Mouse (Mus musculus) midbrain, embryonic 13.5 days (tissue): Measurements from ENCODE around the gene Gas2l1. TPM values are rescaled to one million over a fixed set of nuclear protein-coding genes. Genes with fewer than 3 reads are reported as not detected.

Source experiments
- ATAC-seq: fragments of 200-750 bp; cut with Nextera tagmentation; 2 replicates; pipeline ENCODE4 v1.8.0; 2017; ENCODE audit warnings: mild to moderate bottlenecking, moderate TSS enrichment, moderate library complexity
- H3K27ac ChIP-seq: fragments of 300-500 bp; sonication (generic); 2 replicates; pipeline ENCODE4 v1.5.1; 2015; ENCODE audit warnings: inconsistent platforms, mild to moderate bottlenecking, moderate library complexity
- H3K27me3 ChIP-seq: fragments of 300-500 bp; sonication (generic); 2 replicates; pipeline ENCODE4 v1.6.1; 2015; ENCODE audit warnings: mild to moderate bottlenecking, inconsistent platforms
- H3K36me3 ChIP-seq: fragments of 300-500 bp; sonication (generic); 2 replicates; pipeline ENCODE4 v1.6.1; 2015; ENCODE audit warnings: mild to moderate bottlenecking, inconsistent platforms
- H3K4me1 ChIP-seq: fragments of 300-500 bp; sonication (generic); replicated peaks from 2 replicates; pipeline ENCODE4 v1.6.1; 2015; ENCODE audit warnings: inconsistent platforms
- H3K4me2 ChIP-seq: fragments of 300-500 bp; sonication (generic); replicated peaks from 2 replicates; pipeline ENCODE4 v1.6.1; 2015; ENCODE audit warnings: moderate library complexity, mild to moderate bottlenecking, inconsistent platforms
- H3K4me3 ChIP-seq: fragments of 300-500 bp; sonication (generic); replicated peaks from 2 replicates; pipeline ENCODE4 v1.5.1; 2015; ENCODE audit warnings: mild to moderate bottlenecking, inconsistent platforms
- H3K9ac ChIP-seq: fragments of 300-500 bp; sonication (generic); replicated peaks from 2 replicates; pipeline ENCODE4 v1.6.1; 2015; ENCODE audit warnings: mild to moderate bottlenecking, inconsistent platforms
- H3K9me3 ChIP-seq: fragments of 300-500 bp; sonication (generic); 2 replicates; pipeline ENCODE4 v1.6.1; 2016; ENCODE audit warnings: mild to moderate bottlenecking, inconsistent platforms
- whole genome bisulfite sequencing: fragments of 180-500 bp; shearing (Covaris S2); methylation state at CpG from one replicate; pipeline ENCODE4 v1.1.7; 2015; 5-methylcytosine and 5-hydroxymethylcytosine counted together
- polyA plus RNA-seq: library from polyadenylated mRNA; unstranded; fragments of >200 nt; fragmentation: Nextera tagmentation; extraction: Ambion mirVana; gene quantifications from 2 replicates; pipeline ENCODE4 v1.2.1, GENCODE M21; 2015

Gas2l1 gene
- polyA plus RNA-seq, 1 experiment from 2014 or later: 20.9 TPM

DNA sequence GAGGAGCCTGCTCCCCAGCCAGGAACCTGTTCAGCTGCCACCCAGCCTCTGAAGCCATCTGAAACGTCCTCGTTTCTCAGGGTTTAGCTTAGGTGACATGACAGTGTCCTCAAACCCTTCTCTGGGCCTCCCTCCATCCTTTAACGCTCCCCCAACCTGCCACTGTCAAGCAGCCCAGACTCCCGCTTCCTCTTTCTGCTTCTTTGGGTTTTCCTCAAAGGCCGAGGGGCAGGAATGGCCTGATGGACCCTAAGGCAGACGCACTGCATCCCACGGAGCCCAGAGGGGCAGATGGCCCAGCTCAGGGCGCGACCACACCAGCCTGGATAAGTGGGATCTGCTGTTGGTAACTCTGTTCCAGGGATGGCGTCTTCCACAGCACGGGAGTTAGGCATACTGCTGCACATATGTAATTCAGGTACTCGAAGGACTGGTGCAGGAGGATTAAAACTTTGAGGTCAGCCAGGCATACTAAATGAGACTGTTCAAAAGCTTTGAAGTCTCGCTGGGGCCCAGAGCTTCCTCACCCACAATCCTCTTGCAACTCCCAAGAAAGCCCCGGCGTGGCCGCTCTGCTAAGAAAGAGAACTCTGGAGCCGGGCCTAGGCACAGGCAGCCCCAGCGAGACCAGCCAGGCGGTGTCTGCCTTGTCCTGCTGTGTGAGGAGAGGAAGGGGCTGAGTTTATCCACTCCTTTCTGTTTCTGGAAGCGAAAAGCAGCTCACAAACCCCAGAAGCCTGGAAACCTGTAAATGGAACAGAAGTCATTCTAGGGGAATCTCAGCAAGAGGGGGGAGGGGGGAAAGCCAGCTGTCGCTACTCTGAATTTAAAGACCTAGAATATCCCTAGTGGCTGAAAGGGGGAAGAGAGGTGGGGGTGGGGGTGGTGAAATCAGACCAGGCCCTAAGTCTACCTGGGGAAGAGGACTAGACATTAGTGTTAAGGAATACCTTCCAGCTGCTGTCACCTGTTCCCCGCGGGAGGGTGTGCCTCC lies 8.9 kb downstream of the Gas2l1 start:
- ATAC-seq: no peak
- peaks cover 49% of the 10 kb centered on the region for H3K4me1 ChIP-seq
- no peaks in the 10 kb centered on the region; the same call in 1 of the 2 replicates for H3K36me3 ChIP-seq
- H3K27me3 ChIP-seq: peaks cover 63% of the 10 kb centered on the region
- no peak overlapping the region for H3K27ac ChIP-seq
- H3K9me3 ChIP-seq: no peaks in the 10 kb centered on the region
- no peak overlapping the region for H3K4me3 ChIP-seq
- H3K9ac ChIP-seq: peak overlapping the region; percentile 5
- no peak overlapping the region for H3K4me2 ChIP-seq
- 15% methylated on average over 23 of the region's 23 CpGs for WGBS

DNA sequence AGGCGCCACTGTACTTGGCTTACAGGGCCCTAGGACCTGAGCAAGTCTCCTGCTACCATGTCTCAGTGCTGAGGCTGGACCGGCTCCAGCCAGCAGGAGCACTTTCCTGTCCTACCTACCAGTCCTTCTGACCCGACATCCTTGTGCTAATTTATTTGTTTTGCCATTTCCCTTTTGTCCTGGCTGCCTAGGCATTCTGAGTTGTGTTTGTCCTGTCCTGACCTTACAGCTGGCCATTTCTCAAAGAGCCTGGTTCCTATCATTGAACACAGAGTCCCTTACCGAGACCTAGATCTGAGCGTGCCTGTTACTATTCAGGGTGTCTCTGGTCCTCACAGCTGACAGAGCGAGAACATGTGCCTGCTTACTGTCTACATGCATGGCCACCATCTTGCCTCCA lies 10.3 kb downstream of the Gas2l1 start:
- no peak overlapping the region for H3K4me3 ChIP-seq
- H3K9me3 ChIP-seq: no peaks in the 10 kb centered on the region
- H3K36me3 ChIP-seq: no peaks in the 10 kb centered on the region
- H3K27ac ChIP-seq: no peak overlapping the region
- no peak overlapping the region for H3K4me2 ChIP-seq
- H3K27me3 ChIP-seq: peaks cover 50% of the 10 kb centered on the region
- 73% methylated on average over 6 of the region's 6 CpGs for WGBS
- ATAC-seq: no peak
- no peak overlapping the region for H3K9ac ChIP-seq
- H3K4me1 ChIP-seq: peaks cover 41% of the 10 kb centered on the region

DNA sequence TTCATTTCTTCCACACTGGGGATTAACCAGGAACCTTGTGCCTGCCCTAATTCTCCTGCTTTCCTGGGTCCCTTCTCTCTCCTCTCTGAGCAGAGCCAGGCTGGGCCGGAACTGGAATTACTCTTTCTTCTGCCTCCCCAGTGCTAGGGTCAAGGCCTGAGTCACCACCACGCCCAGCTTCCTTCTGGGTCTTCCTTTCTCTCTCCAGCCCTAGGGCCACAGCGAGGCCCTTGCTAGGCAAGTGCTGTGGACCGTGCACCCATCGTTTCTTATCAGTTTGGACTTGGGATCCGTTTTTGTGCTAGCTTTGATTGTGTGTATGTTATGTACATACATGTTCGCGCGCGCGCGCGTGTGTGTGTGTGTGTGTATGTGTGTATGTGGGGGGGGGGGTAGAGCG lies 11.0 kb downstream of the Gas2l1 start:
- H3K27ac ChIP-seq: no peak overlapping the region
- H3K9me3 ChIP-seq: no peaks in the 10 kb centered on the region
- no peak overlapping the region for H3K9ac ChIP-seq
- ATAC-seq: no peak
- peaks cover 35% of the 10 kb centered on the region for H3K4me1 ChIP-seq
- H3K4me3 ChIP-seq: no peak overlapping the region
- peaks cover 42% of the 10 kb centered on the region for H3K27me3 ChIP-seq
- no peak overlapping the region for H3K4me2 ChIP-seq
- H3K36me3 ChIP-seq: no peaks in the 10 kb centered on the region
- WGBS: 89% methylated on average over 14 of the region's 14 CpGs

DNA sequence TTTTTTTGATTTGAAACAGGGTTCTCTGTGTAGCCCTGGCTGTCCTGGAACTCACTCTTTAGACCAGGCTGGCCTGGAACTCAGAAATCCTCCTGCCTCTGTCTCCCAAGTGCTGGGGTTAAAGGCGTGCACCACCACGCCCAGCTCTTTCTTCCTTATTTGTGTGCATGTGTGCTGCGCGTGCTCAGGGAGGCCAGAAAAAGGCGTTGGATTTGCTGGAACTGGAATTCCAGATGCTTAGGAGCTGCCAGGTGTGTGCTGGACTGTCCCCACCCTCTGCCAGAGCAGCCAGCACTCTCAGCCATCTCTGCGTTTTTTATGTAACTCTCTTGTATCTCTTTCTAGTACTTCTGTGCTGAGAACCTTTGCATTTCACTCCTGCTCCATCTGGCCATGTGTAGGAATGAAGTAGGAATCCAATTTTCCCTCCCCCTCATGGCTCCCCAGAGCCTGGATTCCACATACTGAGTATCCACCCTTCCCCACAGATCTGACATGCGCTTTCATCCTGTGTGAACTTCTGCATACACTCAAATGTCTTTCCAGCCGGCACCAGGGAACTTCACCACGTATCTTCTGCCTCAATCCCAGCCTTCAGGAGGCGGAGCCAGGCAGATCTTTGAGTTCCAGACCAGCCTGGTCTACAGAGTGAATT lies 12.8 kb downstream of the Gas2l1 start:
- H3K9ac ChIP-seq: no peak overlapping the region
- peaks cover 21% of the 10 kb centered on the region for H3K4me1 ChIP-seq
- no peaks in the 10 kb centered on the region for H3K9me3 ChIP-seq
- WGBS: 81% methylated on average over 10 of the region's 10 CpGs
- no peaks in the 10 kb centered on the region for H3K36me3 ChIP-seq
- H3K27me3 ChIP-seq: peaks cover 24% of the 10 kb centered on the region
- H3K4me2 ChIP-seq: no peak overlapping the region
- H3K4me3 ChIP-seq: no peak overlapping the region
- no peak overlapping the region for H3K27ac ChIP-seq
- ATAC-seq: no peak

DNA sequence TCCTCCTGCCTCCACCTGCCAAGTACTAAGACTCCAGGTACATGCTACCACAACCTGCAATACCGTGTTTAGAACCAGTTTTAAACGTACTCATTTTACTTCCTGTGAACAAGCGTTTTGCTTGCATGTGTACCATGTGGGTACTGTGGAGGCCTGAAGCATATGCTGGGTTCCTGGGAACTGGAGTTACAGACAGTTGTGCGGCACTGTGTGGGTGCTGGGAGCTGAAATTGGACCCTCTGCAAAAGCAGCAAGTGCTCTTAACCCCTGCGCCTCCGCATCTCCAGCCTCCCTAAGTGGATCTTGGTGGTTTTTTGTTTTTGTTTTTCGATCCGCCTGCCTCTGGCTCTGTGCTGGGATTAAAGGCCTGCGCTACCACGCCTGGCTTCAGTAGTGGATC lies 13.5 kb downstream of the Gas2l1 start:
- H3K27me3 ChIP-seq: peaks cover 17% of the 10 kb centered on the region
- no peak overlapping the region for H3K27ac ChIP-seq
- H3K9me3 ChIP-seq: no peaks in the 10 kb centered on the region
- H3K9ac ChIP-seq: no peak overlapping the region
- H3K4me1 ChIP-seq: peaks cover 14% of the 10 kb centered on the region
- H3K4me2 ChIP-seq: no peak overlapping the region
- ATAC-seq: no peak
- no peaks in the 10 kb centered on the region for H3K36me3 ChIP-seq
- H3K4me3 ChIP-seq: no peak overlapping the region
- 79% methylated on average over 10 of the region's 10 CpGs for WGBS

DNA sequence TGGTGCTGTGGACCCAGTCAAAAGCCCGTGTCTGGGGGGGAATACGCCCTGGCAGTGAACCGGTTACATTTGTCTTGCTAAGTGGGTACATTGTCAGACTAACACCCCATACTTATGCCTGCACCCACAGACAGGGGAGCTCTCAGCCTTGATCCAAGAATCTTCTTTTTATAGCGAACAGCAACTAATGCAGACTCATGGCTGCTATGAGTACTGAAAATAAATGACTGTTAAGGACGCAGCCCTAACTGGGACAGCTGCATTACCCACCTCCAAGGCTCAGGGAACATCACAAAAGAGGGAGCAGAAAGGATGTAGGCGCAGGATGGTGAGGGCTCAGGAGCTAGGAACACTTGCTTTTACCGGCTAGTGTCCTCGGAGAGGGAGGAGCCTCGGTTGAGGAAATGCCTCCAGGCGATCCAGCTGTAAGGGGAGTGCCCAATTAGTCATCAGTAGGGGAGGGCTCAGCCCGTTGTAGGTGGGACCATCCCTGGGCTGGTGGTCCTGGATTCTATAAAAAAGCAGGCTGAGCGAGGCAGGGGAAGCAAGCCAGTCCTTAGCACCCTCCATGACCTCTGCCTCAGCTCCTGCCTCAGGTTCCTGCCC lies 18.7 kb downstream of the Gas2l1 start:
- Histone ChIP-seq H3K4me1 (no peaks in the 10 kb centered on the region), H3K4me3 (no peak overlapping the region), H3K9ac (no peak overlapping the region), H3K36me3 (peaks cover 18% of the 10 kb centered on the region), H3K27ac (no peak overlapping the region), H3K4me2 (no peak overlapping the region), H3K9me3 (no peaks in the 10 kb centered on the region), H3K27me3 (no peaks in the 10 kb centered on the region)
- WGBS: 52% methylated on average over 12 of the region's 12 CpGs
- no peak for ATAC-seq

DNA sequence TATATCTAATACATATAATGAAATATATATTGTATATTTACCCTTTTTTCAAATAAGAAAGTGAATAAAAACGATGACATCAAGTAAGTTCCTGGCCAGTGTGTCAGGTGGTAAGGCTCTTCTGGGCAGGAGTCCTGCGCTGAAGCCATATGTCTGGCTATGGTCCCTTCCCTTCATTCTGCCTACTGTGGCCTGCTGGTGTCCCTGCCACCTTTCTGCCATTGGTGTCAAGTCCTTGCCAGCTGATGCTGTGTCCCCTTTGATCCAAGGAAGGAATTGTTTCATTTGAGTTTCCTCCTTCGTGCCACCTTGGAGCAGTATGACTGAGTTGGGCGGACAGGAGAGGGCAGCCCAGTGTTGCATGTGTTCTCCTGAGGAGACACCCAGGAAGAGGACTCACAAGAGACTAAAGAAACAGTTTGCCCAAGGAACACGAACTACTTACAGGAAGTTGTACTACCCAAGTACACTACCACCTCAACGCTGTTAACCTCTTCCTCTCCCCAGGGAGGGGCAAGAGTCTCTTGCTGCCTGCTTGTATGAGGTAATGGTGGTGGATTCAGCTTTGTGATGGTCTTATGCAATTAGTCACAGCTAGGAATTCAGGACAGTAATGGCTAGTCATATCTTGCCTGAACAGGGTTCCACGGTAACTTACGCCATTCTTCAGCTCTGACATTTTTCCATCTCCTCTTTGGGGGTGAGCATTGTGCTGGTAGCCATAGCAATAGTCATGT lies 22.3 kb downstream of the Gas2l1 start:
- Histone ChIP-seq H3K27me3 (no peaks in the 10 kb centered on the region), H3K9me3 (no peaks in the 10 kb centered on the region), H3K9ac (no peak overlapping the region), H3K4me3 (no peak overlapping the region), H3K27ac (no peak overlapping the region), H3K4me2 (no peak overlapping the region), H3K36me3 (peaks cover 54% of the 10 kb centered on the region), H3K4me1 (no peaks in the 10 kb centered on the region)
- WGBS: 92% methylated on average over 8 of the region's 8 CpGs
- ATAC-seq: no peak

DNA sequence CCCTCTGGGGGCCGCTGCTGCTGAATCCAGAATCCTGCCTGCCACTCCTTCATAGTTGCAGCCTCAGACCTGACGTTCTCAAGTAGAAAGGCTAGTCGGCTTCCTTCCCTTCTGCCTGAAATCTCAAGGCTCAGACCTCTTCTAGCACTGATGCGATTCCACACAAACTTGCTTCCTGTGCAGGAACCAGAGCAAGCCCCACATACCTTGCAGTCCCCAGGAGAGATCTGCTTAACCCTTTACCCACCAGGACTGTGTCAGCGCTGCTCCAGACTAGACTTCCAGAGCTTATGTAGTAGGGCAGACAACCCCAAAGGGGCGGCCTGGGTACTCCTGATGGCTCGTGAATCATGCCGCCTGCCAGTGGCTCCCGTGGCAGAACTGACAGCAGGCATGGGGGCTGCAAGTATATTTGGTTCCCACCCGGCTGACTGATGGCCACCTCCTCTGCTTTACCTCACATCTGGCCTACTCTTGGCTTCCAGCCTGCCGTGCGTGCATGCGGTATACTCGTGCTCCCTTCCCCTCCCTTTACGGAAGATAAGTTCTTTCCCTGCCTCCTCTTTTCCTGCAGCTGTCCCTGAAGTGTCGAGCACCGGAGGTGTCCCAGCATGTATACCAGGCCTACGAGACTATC lies 23.9 kb downstream of the Gas2l1 start:
- H3K4me3 ChIP-seq: no peak overlapping the region
- ATAC-seq: no peak
- H3K9ac ChIP-seq: no peak overlapping the region
- 88% methylated on average over 18 of the region's 18 CpGs for WGBS
- H3K4me1 ChIP-seq: no peaks in the 10 kb centered on the region
- peaks cover 70% of the 10 kb centered on the region for H3K36me3 ChIP-seq
- H3K27me3 ChIP-seq: no peaks in the 10 kb centered on the region
- no peak overlapping the region for H3K4me2 ChIP-seq
- no peaks in the 10 kb centered on the region for H3K9me3 ChIP-seq
- no peak overlapping the region for H3K27ac ChIP-seq

DNA sequence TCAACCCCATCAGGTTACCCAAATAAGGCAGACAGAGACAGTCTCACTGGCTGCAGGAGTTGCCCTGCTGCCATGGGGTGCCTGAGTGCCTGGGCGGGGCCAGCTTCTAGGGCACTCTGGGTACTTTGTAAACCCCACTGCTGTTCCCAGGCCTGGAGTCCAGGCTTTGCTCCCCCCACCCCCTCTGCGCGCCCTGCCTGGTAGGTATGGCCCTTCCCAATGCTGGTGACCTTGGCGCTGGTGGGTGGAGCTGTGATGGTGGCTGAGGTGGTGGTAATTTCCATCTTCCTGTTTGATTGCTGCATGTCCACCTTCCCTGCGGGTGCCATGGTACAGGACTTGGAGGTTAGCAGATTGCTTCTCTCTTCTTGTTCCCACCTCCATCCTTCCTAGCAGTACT lies 24.5 kb downstream of the Gas2l1 start:
- ATAC-seq: no peak
- Histone ChIP-seq H3K27ac (no peak overlapping the region), H3K36me3 (peaks cover 76% of the 10 kb centered on the region), H3K9ac (no peak overlapping the region), H3K4me2 (no peak overlapping the region), H3K4me1 (no peaks in the 10 kb centered on the region), H3K27me3 (no peaks in the 10 kb centered on the region), H3K4me3 (no peak overlapping the region), H3K9me3 (no peaks in the 10 kb centered on the region)
- WGBS: 94% methylated on average over 5 of the region's 5 CpGs

DNA sequence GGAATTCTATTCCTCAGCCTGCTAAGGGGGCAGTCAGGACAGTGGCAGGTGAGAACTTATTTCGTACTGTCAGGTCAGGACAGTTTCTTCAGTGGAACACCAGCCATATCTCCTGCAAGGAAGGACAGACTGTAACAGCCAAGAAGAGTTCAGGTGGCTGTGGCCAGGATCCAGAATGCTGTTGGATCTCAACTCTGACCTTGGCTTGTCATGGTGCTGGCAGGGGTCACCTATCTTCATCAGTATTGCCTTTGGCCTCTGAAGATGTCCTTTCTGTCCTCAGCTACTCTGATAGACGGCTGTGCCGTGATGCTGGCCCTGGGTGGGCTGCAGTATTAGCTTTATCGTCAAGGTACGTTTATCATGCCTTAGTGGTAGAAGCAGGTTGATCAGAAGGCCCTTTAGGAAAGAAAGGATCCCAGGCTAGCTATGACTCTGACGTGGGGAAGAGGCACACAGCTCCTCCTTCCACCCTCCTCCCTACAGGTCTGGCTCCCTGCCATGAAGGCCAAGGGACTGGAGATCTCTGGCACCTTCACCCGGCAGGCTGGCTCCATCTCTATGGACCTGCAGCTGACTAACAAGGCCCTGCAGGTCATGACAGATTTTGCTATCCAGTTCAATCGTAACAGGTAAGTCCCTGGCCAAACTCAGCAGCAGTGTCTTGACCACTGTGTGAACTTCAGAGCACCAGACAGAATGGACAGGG lies 27.8 kb downstream of the Gas2l1 start:
- Histone ChIP-seq H3K9me3 (no peaks in the 10 kb centered on the region), H3K4me2 (no peak overlapping the region), H3K27ac (no peak overlapping the region), H3K9ac (no peak overlapping the region), H3K27me3 (no peaks in the 10 kb centered on the region), H3K36me3 (peaks cover 100% of the 10 kb centered on the region), H3K4me1 (no peaks in the 10 kb centered on the region), H3K4me3 (no peak overlapping the region)
- WGBS: 93% methylated on average over 8 of the region's 8 CpGs
- ATAC-seq: no peak

DNA sequence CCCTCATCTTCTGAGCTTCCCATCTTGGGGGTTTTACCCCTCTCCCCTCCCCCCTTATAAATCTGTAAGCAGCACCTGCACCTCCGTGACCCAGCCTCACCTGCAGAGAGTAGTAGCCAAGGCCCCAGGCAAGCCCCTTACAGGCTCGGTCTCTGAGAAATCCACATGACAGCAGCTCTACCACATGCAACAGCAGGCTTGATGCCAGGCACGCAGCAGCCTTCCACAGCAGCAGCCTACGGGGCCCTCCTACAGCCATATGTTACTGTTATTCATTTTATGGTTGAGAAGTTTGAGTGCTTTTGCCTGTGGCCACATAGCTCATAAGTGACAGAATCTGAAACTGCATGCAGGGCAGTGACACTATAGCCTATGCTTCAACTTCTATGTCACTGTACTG lies 29.7 kb downstream of the Gas2l1 start:
- no peak for ATAC-seq
- Histone ChIP-seq H3K9me3 (no peaks in the 10 kb centered on the region), H3K9ac (no peak overlapping the region), H3K27me3 (no peaks in the 10 kb centered on the region), H3K4me1 (no peaks in the 10 kb centered on the region), H3K36me3 (peaks cover 100% of the 10 kb centered on the region), H3K4me2 (no peak overlapping the region), H3K4me3 (no peak overlapping the region), H3K27ac (no peak overlapping the region)
- 89% methylated on average over 4 of the region's 4 CpGs for WGBS
